Comparison of ENCODE assay signal across 30 mouse cellular contexts in genomic region chr5:43054586-43054985, GRCm38 (mm10).
"Had no signal": no experiment of that assay in that cellular context is flagged by ENCODE, and none has a peak within 500 bp of the region (broad histone marks: within the 10 kb centered on the region; RNA-seq: fewer than 3 reads in every experiment).

No protein-coding gene starts in this region.

- DNase-seq: liver; liver, embryonic 13.5 days; liver, postnatal 0 days; lung, adult 18-20 months; lung, adult 2 months; lung, postnatal 10 days; lung, postnatal 14 days; lung, postnatal 36 days; lung, postnatal 4 days had no signal

- ATAC-seq: liver, embryonic 12.5 days; liver, postnatal 0 days; lung, postnatal 0 days; midbrain, embryonic 13.5 days; midbrain, embryonic 15.5 days; midbrain, embryonic 16.5 days had no signal

- H3K27ac ChIP-seq: left cerebral cortex, adult 2 months; limb, embryonic 10.5 days; limb, embryonic 12.5 days; limb, embryonic 13.5 days; limb, embryonic 15.5 days; liver, embryonic 12.5 days; liver, embryonic 13.5 days; liver, embryonic 14.5 days; liver, embryonic 15.5 days; lung, embryonic 15.5 days; macrophage; midbrain, embryonic 10.5 days; midbrain, embryonic 12.5 days; midbrain, embryonic 13.5 days; midbrain, embryonic 15.5 days; neural tube, embryonic 12.5 days had no signal

- H3K9ac ChIP-seq: limb, embryonic 12.5 days; limb, embryonic 13.5 days; limb, embryonic 15.5 days; liver, embryonic 12.5 days; liver, embryonic 13.5 days; liver, embryonic 14.5 days; liver, embryonic 15.5 days; liver, postnatal 0 days; lung, embryonic 14.5 days; lung, embryonic 15.5 days; midbrain, embryonic 12.5 days; midbrain, embryonic 13.5 days; midbrain, embryonic 15.5 days; neural tube, embryonic 12.5 days had no signal

- H3K9me3 ChIP-seq: limb, embryonic 10.5 days; limb, embryonic 12.5 days; limb, embryonic 13.5 days; limb, embryonic 15.5 days; liver, embryonic 12.5 days; liver, embryonic 13.5 days; liver, embryonic 15.5 days; lung, embryonic 15.5 days; megakaryocyte, embryonic 14.5 days; midbrain, embryonic 10.5 days; midbrain, embryonic 12.5 days; midbrain, embryonic 13.5 days; midbrain, embryonic 15.5 days; neural tube, embryonic 12.5 days had no signal

- H3K4me1 ChIP-seq: limb, embryonic 13.5 days; limb, embryonic 15.5 days; liver, embryonic 12.5 days; liver, embryonic 13.5 days; liver, embryonic 15.5 days; lung, embryonic 15.5 days; midbrain, embryonic 10.5 days; midbrain, embryonic 12.5 days; midbrain, embryonic 13.5 days; midbrain, embryonic 15.5 days; neural tube, embryonic 12.5 days had no signal

- H3K4me2 ChIP-seq: limb, embryonic 12.5 days; limb, embryonic 13.5 days; limb, embryonic 15.5 days; liver, embryonic 11.5 days; liver, embryonic 12.5 days; liver, embryonic 13.5 days; liver, embryonic 15.5 days; lung, embryonic 14.5 days; lung, embryonic 15.5 days; midbrain, embryonic 12.5 days; midbrain, embryonic 13.5 days; midbrain, embryonic 15.5 days; neural tube, embryonic 12.5 days had no signal

- H3K4me3 ChIP-seq: left cerebral cortex, adult 2 months; limb, embryonic 10.5 days; limb, embryonic 12.5 days; limb, embryonic 13.5 days; limb, embryonic 15.5 days; liver, embryonic 12.5 days; liver, embryonic 13.5 days; liver, embryonic 15.5 days; lung, embryonic 15.5 days; megakaryocyte, embryonic 14.5 days; midbrain, embryonic 10.5 days; midbrain, embryonic 12.5 days; midbrain, embryonic 13.5 days; midbrain, embryonic 15.5 days; myocyte; neural tube, embryonic 12.5 days had no signal

- H3K36me3 ChIP-seq: limb, embryonic 10.5 days; limb, embryonic 12.5 days; limb, embryonic 13.5 days; limb, embryonic 15.5 days; liver, embryonic 12.5 days; liver, embryonic 13.5 days; liver, embryonic 15.5 days; lung, embryonic 15.5 days; midbrain, embryonic 10.5 days; midbrain, embryonic 12.5 days; midbrain, embryonic 13.5 days; midbrain, embryonic 15.5 days; neural tube, embryonic 12.5 days had no signal

- H3K27me3 ChIP-seq: limb, embryonic 12.5 days; limb, embryonic 13.5 days; limb, embryonic 15.5 days; liver, embryonic 12.5 days; liver, embryonic 13.5 days; liver, embryonic 15.5 days; lung, embryonic 15.5 days; megakaryocyte, embryonic 14.5 days; midbrain, embryonic 12.5 days; midbrain, embryonic 13.5 days; midbrain, embryonic 15.5 days; neural tube, embryonic 12.5 days had no signal
